Mouse (Mus musculus) erythroblast, embryonic 14.5 days (primary cell): ENCODE data around the gene Adgrl1. TPM values are rescaled to one million over a fixed set of nuclear protein-coding genes. Genes with fewer than 3 reads are reported as not detected.

Experiments used
- H3K27me3 ChIP-seq: 2 replicates; pipeline ENCODE4 v1.6.1; 2012; ENCODE audit warnings: inconsistent platforms; ENCODE audit not compliant: control insufficient read depth
- H3K36me3 ChIP-seq: 2 replicates; pipeline ENCODE4 v1.6.1; 2012; ENCODE audit warnings: mild to moderate bottlenecking, inconsistent platforms; ENCODE audit not compliant: control insufficient read depth
- H3K4me1 ChIP-seq: 2 replicates; pipeline ENCODE4 v1.6.1; 2012; ENCODE audit warnings: inconsistent platforms; ENCODE audit not compliant: control insufficient read depth
- H3K4me3 ChIP-seq: replicated peaks from 2 replicates; pipeline ENCODE3; 2012; ENCODE audit warnings: moderate library complexity, mild to moderate bottlenecking, inconsistent platforms
- H3K9me3 ChIP-seq: 2 replicates; pipeline ENCODE4 v1.6.1; 2012; ENCODE audit warnings: low read length, inconsistent platforms, mixed read lengths; ENCODE audit not compliant: control insufficient read depth
- GATA1 ChIP-seq: IDR thresholded peaks from 2 replicates; pipeline ENCODE4 v1.6.1; 2012; ENCODE audit warnings: low read length, inconsistent platforms, mixed read lengths
- TAL1 ChIP-seq: IDR thresholded peaks from 3 replicates; pipeline ENCODE4 v1.6.1; 2012; ENCODE audit warnings: low read length, inconsistent platforms, mixed read lengths
- polyA plus RNA-seq: library from polyadenylated mRNA; stranded (reverse); fragments of >175 nt; gene quantifications from 2 replicates; pipeline ENCODE4 v1.2.3, GENCODE M21; 2012

Adgrl1 gene
- polyA plus RNA-seq, 1 experiment, result 0.08 TPM

DNA sequence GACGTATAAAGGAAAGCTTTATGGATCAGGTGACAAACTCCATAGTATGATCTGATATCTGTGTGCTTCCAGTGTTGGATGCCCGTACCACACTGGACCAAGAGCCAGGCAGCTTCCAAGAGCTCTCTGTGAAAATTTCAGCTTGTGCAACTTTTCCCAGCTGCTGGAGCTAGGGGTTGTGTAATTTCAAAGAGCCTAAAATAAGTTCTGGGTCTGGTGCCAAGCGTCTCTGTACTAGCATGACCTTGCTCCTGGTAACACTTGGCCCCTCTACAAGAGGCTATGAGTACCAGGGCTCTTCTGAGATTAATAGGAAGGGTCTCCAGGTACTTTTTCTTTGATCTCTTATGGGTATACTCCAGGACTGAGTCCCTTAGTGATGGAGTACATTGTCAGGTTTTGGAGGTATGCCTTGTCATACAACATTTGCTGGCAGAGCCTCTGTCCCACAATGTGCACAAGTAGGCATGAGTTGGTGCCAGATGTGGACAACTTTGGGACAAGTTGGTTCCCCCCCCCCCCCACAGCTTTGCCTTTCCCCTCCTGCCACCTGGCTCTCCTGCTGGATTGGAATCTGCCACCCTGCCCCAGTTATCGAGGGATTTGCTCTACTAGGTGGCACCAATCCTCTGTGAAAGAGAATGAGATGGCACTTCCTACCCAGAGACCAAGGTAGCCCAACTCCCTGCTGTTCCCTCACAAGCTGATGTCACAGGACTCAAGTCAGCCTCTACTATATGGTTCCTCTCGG, 64.3 kb downstream of the Adgrl1 start:
- H3K9me3 ChIP-seq, result no peaks in the 10 kb centered on the region
- TF ChIP-seq TAL1, result no peak
- TF ChIP-seq GATA1, result no peak
- no peak overlapping the region for H3K4me3 ChIP-seq
- peaks cover 98% of the 10 kb centered on the region for H3K36me3 ChIP-seq
- no peaks in the 10 kb centered on the region for H3K27me3 ChIP-seq
- peaks cover 9% of the 10 kb centered on the region for H3K4me1 ChIP-seq

DNA sequence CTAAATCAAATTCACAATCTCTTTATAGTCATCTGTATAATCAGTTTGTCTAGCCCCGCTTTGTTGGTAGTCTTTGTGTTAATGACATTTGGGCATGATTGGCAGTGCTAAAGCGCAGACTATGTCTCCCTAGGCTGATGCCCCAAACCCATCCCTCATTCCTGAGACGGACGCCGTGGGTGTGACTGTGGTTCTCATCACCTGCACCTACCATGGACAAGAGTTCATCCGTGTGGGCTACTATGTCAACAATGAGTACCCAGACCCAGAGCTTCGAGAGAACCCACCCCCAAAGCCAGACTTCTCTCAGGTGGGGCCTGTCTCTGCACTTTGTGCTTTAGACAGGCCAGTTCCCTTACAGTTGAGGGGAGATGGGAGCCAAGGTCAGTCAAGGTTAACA, 67.8 kb downstream of the Adgrl1 start:
- Histone ChIP-seq H3K4me1 (peaks cover 20% of the 10 kb centered on the region), H3K36me3 (peaks cover 90% of the 10 kb centered on the region), H3K27me3 (no peaks in the 10 kb centered on the region), H3K9me3 (no peaks in the 10 kb centered on the region), H3K4me3 (no peak overlapping the region)
- TF ChIP-seq TAL1, result no peak
- TF ChIP-seq GATA1, result no peak

DNA sequence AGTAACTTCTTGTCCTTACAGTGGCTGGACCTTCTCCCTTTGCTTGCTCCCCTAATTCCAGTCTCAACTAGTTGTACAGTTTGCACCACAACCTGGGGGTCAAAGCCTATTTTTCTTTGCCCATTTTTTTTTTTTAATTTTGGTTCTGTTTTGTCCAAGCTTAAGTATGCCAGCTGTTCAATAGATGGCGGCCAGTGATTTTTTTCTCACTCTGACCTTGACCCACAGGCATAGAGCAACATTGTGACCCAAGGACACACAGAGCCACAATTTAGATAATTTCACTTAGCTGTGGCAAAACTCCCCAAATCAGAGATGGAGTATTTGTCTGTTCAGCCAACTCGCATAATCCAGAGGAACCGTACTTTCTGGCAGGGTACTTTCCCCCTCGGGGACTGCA, 71.2 kb downstream of the Adgrl1 start:
- no peak overlapping the region for H3K4me3 ChIP-seq
- H3K4me1 ChIP-seq, result peaks cover 39% of the 10 kb centered on the region
- TF ChIP-seq TAL1 (no peak), GATA1 (no peak)
- peaks cover 64% of the 10 kb centered on the region for H3K36me3 ChIP-seq
- H3K27me3 ChIP-seq, result no peaks in the 10 kb centered on the region
- no peaks in the 10 kb centered on the region for H3K9me3 ChIP-seq

DNA sequence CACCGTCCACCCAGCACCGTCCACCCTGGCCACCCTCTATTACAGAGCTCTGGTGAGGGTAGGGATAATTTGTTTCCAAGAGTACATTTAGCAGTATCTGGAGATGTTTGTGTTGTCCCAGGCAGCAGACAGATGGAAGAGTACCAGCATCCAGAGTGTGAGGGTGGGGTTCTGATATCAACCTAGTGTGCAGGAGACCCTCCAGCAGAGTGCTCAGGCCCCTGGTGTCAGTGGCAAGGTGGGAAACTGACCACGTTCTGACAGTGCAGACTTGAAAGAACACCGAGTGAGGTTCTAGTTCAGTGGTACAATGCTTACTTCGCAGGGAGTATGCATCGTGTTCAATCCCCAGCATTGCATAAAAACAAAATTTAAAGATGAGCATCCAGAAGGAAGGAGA, 71.8 kb downstream of the Adgrl1 start:
- Histone ChIP-seq H3K36me3 (peaks cover 61% of the 10 kb centered on the region), H3K27me3 (no peaks in the 10 kb centered on the region), H3K4me1 (peaks cover 44% of the 10 kb centered on the region), H3K4me3 (peak overlapping the region; percentile 98), H3K9me3 (no peaks in the 10 kb centered on the region)
- TF ChIP-seq TAL1, result no peak
- TF ChIP-seq GATA1, result no peak

DNA sequence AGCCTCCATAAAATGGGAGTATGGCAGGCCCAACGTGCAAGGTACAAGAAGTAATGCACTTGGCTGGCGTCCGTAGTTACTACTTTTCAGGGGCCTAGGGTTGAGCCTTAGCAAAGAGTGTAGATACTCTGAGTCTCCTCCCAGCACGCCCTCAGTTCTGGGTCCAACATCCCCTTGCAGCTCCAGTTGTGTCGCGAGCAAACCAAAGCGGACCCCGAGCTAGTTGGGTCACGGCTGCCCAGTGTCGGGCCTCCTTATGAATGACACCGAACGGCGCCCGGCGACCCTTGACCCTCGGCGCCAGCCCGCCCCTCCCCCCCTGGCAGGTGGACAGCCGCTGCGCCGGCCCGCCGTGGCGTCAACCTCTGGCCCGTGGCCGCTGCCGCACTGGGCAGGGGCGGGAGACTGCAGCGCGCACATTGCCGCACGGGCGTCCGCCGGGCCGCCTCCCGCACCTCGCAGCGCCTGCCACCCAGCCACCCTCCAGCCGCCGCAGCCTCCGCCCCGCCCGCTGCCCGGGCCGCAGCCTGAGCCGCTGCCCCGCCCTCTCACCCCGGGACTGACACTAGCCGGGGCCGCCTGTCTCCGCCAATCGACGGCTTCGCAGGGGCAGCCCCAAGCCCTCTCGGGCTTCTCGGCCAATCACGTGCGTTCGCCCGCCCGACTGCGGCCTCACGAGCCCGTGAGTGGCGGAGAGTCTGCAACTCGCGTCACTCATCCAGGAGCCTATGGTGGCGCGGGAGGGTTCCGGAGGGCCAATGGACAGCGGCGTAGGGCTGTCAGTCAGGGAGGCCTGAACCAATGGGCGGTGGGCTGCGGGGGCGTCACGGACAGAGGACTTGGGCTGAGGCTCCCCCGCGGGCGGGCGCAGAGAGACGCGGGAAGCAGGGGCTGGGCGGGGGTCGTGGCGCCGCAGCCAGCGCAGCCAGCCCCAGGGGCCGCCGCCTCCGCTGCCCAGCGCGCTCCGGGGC, 72.5 kb downstream of the Adgrl1 start, which contains the start of gene Prkaca:
Gene Prkaca, plus strand, starts transcription at position 844 of the 971 bp plus-strand sequence.
- H3K36me3 ChIP-seq, result peaks cover 53% of the 10 kb centered on the region

DNA sequence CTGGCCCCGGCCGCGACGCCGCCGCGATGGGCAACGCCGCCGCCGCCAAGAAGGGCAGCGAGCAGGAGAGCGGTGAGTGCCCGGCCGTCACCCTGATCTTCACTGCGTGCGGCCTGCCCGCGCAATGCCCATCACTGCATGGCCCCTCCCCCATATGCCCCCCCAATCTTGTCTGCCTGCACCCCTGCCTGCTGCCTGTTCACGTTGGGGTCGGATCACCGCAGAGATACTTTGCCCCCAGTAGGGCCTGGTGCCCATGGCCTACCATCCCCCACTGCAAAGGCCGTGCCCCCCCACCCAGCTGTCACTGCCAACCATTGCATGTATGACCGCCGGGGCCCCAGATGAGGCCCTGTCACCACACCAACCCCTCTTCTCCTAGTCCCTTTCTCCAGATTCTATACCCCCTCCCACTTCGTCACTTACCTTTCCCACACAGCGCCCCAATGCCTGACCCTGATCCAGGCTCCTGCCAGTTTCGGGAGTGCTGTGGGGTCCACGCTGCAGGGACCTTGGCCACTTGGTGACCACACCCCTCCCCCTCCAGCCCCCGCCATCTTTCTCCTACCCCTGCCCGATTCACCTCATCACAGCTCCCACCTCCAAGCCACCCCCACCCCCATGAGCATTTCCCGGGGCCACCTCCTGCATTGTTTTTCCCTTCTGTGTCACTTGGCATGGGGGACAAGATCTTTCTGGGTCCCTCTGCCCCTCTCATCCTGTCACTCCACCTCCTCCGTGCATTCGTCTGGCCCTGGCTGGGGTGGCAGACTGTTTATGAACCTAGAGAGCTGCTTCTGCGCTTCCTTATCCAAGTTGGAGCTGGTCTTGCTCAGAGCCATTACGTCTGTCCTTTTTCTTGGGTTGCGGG, 73.5 kb downstream of the Adgrl1 start:
- Histone ChIP-seq H3K27me3 (no peaks in the 10 kb centered on the region), H3K9me3 (no peaks in the 10 kb centered on the region), H3K4me3 (peak overlapping the region; percentile 98), H3K36me3 (peaks cover 51% of the 10 kb centered on the region), H3K4me1 (peaks cover 57% of the 10 kb centered on the region)
- no peak for TF ChIP-seq GATA1
- TF ChIP-seq TAL1, result no peak

More for the DNA sequence above, 72.5 kb downstream of the Adgrl1 start, which contains the start of gene Prkaca:
- no peaks in the 10 kb centered on the region for H3K27me3 ChIP-seq
- peaks cover 51% of the 10 kb centered on the region for H3K4me1 ChIP-seq
- H3K4me3 ChIP-seq, result peak within 1 kb of the TSS; percentile 98
- H3K9me3 ChIP-seq, result no peaks in the 10 kb centered on the region
- TF ChIP-seq GATA1 (no peak), TAL1 (no peak)

DNA sequence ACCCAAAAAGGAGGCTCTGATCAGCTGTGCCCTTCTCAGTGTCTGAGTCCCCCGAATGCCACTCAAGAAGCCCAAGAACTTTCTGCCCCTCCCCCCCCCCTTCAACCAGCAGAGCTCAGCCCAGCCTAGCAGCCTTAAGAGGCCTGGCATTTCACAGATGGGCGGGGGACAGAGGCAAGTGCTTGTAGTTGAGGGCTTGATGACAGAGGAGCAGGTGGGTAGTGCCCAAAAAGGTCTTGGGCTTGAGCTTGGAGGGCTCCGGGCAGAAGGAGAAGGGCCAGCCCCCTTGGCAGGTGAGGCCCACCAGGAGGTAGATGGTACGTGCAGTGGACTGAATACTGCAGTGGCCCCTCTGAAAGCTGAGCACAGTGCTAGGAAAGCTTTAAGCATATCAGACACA, 74.6 kb downstream of the Adgrl1 start:
- Histone ChIP-seq H3K36me3 (peaks cover 45% of the 10 kb centered on the region), H3K4me3 (no peak overlapping the region), H3K9me3 (no peaks in the 10 kb centered on the region), H3K4me1 (peaks cover 55% of the 10 kb centered on the region), H3K27me3 (no peaks in the 10 kb centered on the region)
- no peak for TF ChIP-seq GATA1
- TF ChIP-seq TAL1, result no peak

DNA sequence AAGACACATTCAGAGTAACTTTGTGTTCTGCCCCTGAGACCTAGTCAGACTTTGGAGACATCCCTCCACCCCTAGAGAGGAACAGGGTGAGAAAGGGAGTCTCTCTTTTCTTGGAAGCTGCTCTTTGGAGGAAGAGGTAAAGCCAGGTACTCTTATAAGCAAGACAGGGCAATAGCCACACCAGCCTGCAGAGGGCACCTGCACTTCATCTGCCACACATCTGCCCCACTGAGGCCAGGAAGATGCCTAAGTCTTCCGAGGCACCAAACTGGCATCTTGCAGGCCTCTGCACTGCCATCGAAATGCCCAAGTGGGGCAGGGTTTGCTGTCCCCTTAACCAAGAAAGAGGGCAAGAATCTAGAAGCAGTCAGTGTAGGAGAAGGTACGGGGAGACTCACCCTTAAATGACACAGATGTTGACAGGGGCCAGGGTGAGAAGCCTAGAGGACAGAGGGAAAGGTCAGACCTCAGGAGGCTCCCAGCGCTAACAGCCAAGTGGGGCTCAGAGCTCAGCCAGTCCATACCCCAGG, 76.3 kb downstream of the Adgrl1 start:
- H3K36me3 ChIP-seq, result peaks cover 48% of the 10 kb centered on the region
- TF ChIP-seq TAL1 (no peak), GATA1 (no peak)
- no peak overlapping the region for H3K4me3 ChIP-seq
- no peaks in the 10 kb centered on the region for H3K27me3 ChIP-seq
- no peaks in the 10 kb centered on the region for H3K9me3 ChIP-seq
- H3K4me1 ChIP-seq, result peaks cover 51% of the 10 kb centered on the region
